Comparison of ENCODE assay signal across 19 mouse cellular contexts in genomic region chr11:32064511-32064862, GRCm38 (mm10).
DNase-seq lines count a peak whose midpoint lies in the region; ATAC-seq lines count a peak whose summit lies in the region.
"Had no signal": no experiment of that assay in that cellular context is flagged by ENCODE, and none has a peak within 500 bp of the region (broad histone marks: within the 10 kb centered on the region; RNA-seq: fewer than 3 reads in every experiment).

No protein-coding gene starts in this region.

- H3K4me1 ChIP-seq in forebrain, embryonic 13.5 days: peaks cover 64% of the 10 kb centered on the region
- H3K4me1 ChIP-seq in hindbrain, embryonic 11.5 days (replicated peaks; ENCODE audit: control insufficient read depth, insufficient read depth, low read length): peaks cover 10% of the 10 kb centered on the region
- H3K4me1 ChIP-seq in midbrain, embryonic 11.5 days (ENCODE audit: control insufficient read depth, insufficient read depth, low read length): peaks cover 16% of the 10 kb centered on the region
- H3K4me1 ChIP-seq in neural tube, embryonic 14.5 days (ENCODE audit: control insufficient read depth, insufficient read depth, low read length): peaks cover 25% of the 10 kb centered on the region
- no peaks in the 10 kb centered on the region for H3K4me1 ChIP-seq in liver, embryonic 11.5 days (replicated peaks; ENCODE audit: control insufficient read depth, insufficient read depth, low read length)
- H3K4me1 ChIP-seq: limb, embryonic 13.5 days had no signal

- ATAC-seq in forebrain, embryonic 13.5 days: peak; percentile 11; the same call in 1 of the 2 replicates
- no peak for ATAC-seq in hindbrain, embryonic 11.5 days (ENCODE audit: low FRiP score)
- peak; percentile 53 for ATAC-seq in midbrain, embryonic 11.5 days (ENCODE audit: low FRiP score)
- ATAC-seq in neural tube, embryonic 14.5 days (ENCODE audit: low read depth): peak; percentile 21; the same call in 1 of the 2 replicates
- ATAC-seq in liver, embryonic 11.5 days (replicated peaks; ENCODE audit: low FRiP score): no peak
- ATAC-seq: CD4-positive, CD25-positive, alpha-beta regulatory T cell, adult 4 months had no signal

- H3K4me2 ChIP-seq in forebrain, embryonic 13.5 days: peak overlapping the region; percentile 32; the same call in 1 of the 2 replicates
- no peak overlapping the region for H3K4me2 ChIP-seq in hindbrain, embryonic 11.5 days (replicated peaks; ENCODE audit: low read depth, low read length)
- no peak overlapping the region for H3K4me2 ChIP-seq in midbrain, embryonic 11.5 days
- no peak overlapping the region for H3K4me2 ChIP-seq in neural tube, embryonic 14.5 days (ENCODE audit: low read depth, low read length)
- H3K4me2 ChIP-seq in liver, embryonic 11.5 days: no peak overlapping the region
- H3K4me2 ChIP-seq: heart, embryonic 11.5 days; limb, embryonic 13.5 days had no signal

- H3K27ac ChIP-seq in forebrain, embryonic 13.5 days: peak overlapping the region; percentile 90
- H3K27ac ChIP-seq in hindbrain, embryonic 11.5 days (ENCODE audit: low read depth, low read length): peak overlapping the region; percentile 51; the same call in 1 of the 2 replicates
- peak overlapping the region; percentile 28; the same call in 1 of the 2 replicates for H3K27ac ChIP-seq in midbrain, embryonic 11.5 days (ENCODE audit: low read depth, low read length)
- peak overlapping the region; percentile 83 for H3K27ac ChIP-seq in neural tube, embryonic 14.5 days (ENCODE audit: low read depth, low read length)
- no peak overlapping the region for H3K27ac ChIP-seq in liver, embryonic 11.5 days (ENCODE audit: low read depth, low read length)
- H3K27ac ChIP-seq: limb, embryonic 13.5 days had no signal

- WGBS in forebrain, embryonic 13.5 days: 10% methylated on average over 5 of the region's 5 CpGs
- WGBS in hindbrain, embryonic 11.5 days: 7% methylated on average over 5 of the region's 5 CpGs
- WGBS in midbrain, embryonic 11.5 days: 11% methylated on average over 5 of the region's 5 CpGs
- WGBS in neural tube, embryonic 14.5 days: 9% methylated on average over 5 of the region's 5 CpGs
- WGBS in liver, embryonic 11.5 days: 33% methylated on average over 5 of the region's 5 CpGs

- DNase-seq in hindbrain, embryonic 11.5 days (ENCODE audit: low spot score): no peak
- peak; percentile 86 for DNase-seq in midbrain, embryonic 11.5 days (ENCODE audit: low spot score, missing footprints)
- DNase-seq in liver, embryonic 11.5 days (ENCODE audit: low spot score): no peak
- no peak for DNase-seq in thymus, postnatal 14 days
- DNase-seq in retina, embryonic 14.5 days (ENCODE audit: low spot score): no peak
- no peak for DNase-seq in ovary, postnatal 36 days (ENCODE audit: low spot score)
- DNase-seq: adrenal gland, adult 2 months; cerebellum, adult 11-12 months; cerebellum, postnatal 36 days; heart, postnatal 14 days; lung, postnatal 36 days; thymus, postnatal 4 days had no signal

- no peak overlapping the region for H3K4me3 ChIP-seq in forebrain, embryonic 13.5 days
- no peak overlapping the region for H3K4me3 ChIP-seq in hindbrain, embryonic 11.5 days (ENCODE audit: low read depth, low read length)
- no peak overlapping the region for H3K4me3 ChIP-seq in midbrain, embryonic 11.5 days (ENCODE audit: low read depth, low read length)
- no peak overlapping the region for H3K4me3 ChIP-seq in neural tube, embryonic 14.5 days (ENCODE audit: low read depth, low read length)
- no peak overlapping the region for H3K4me3 ChIP-seq in liver, embryonic 11.5 days (ENCODE audit: low read depth, low read length)
- H3K4me3 ChIP-seq: erythroblast, embryonic 14.5 days; limb, embryonic 13.5 days had no signal

- H3K36me3 ChIP-seq in forebrain, embryonic 13.5 days (ENCODE audit: poor library complexity, severe bottlenecking): peaks cover 16% of the 10 kb centered on the region
- no peaks in the 10 kb centered on the region for H3K36me3 ChIP-seq in hindbrain, embryonic 11.5 days (ENCODE audit: control insufficient read depth, insufficient read depth, low read length)
- H3K36me3 ChIP-seq in midbrain, embryonic 11.5 days (ENCODE audit: control insufficient read depth, insufficient read depth, low read length): no peaks in the 10 kb centered on the region
- H3K36me3 ChIP-seq in neural tube, embryonic 14.5 days (ENCODE audit: control insufficient read depth, insufficient read depth, low read length): peaks cover 4% of the 10 kb centered on the region; the same call in 1 of the 2 replicates
- H3K36me3 ChIP-seq in liver, embryonic 11.5 days (ENCODE audit: control insufficient read depth, insufficient read depth, low read length): no peaks in the 10 kb centered on the region
- H3K36me3 ChIP-seq: G1E; limb, embryonic 13.5 days had no signal

- H3K27me3 ChIP-seq in forebrain, embryonic 13.5 days: no peaks in the 10 kb centered on the region
- no peaks in the 10 kb centered on the region for H3K27me3 ChIP-seq in hindbrain, embryonic 11.5 days (ENCODE audit: control insufficient read depth, insufficient read depth, low read length)
- no peaks in the 10 kb centered on the region for H3K27me3 ChIP-seq in midbrain, embryonic 11.5 days (ENCODE audit: control insufficient read depth, insufficient read depth, low read length)
- no peaks in the 10 kb centered on the region for H3K27me3 ChIP-seq in neural tube, embryonic 14.5 days (ENCODE audit: control insufficient read depth, insufficient read depth, low read length)
- no peaks in the 10 kb centered on the region for H3K27me3 ChIP-seq in liver, embryonic 11.5 days (replicated peaks; ENCODE audit: control insufficient read depth, insufficient read depth, low read length)
- H3K27me3 ChIP-seq: limb, embryonic 13.5 days had no signal

- no peaks in the 10 kb centered on the region for H3K9me3 ChIP-seq in forebrain, embryonic 13.5 days (replicated peaks)
- no peaks in the 10 kb centered on the region for H3K9me3 ChIP-seq in hindbrain, embryonic 11.5 days (ENCODE audit: control insufficient read depth, low read length)
- no peaks in the 10 kb centered on the region for H3K9me3 ChIP-seq in midbrain, embryonic 11.5 days (ENCODE audit: control insufficient read depth, low read length)
- H3K9me3 ChIP-seq in neural tube, embryonic 14.5 days (ENCODE audit: control insufficient read depth, low read length): no peaks in the 10 kb centered on the region
- H3K9me3 ChIP-seq in liver, embryonic 11.5 days (ENCODE audit: control insufficient read depth, low read length): no peaks in the 10 kb centered on the region
- H3K9me3 ChIP-seq: G1E; limb, embryonic 13.5 days had no signal

- H3K9ac ChIP-seq in forebrain, embryonic 13.5 days: peak overlapping the region; percentile 55; the same call in 1 of the 2 replicates
- no peak overlapping the region for H3K9ac ChIP-seq in hindbrain, embryonic 11.5 days (ENCODE audit: low read depth, low read length)
- no peak overlapping the region for H3K9ac ChIP-seq in midbrain, embryonic 11.5 days (ENCODE audit: low read length)
- H3K9ac ChIP-seq in neural tube, embryonic 14.5 days (replicated peaks; ENCODE audit: low read depth, low read length): no peak overlapping the region; the same call in 1 of the 2 replicates
- no peak overlapping the region for H3K9ac ChIP-seq in liver, embryonic 11.5 days (ENCODE audit: low read depth, low read length)
- H3K9ac ChIP-seq: limb, embryonic 13.5 days had no signal

Comparison
In these comparisons a context has a peak if more than half of its experiments do, and no peak if none do; other contexts are left out.
1. ATAC-seq: peak in forebrain, embryonic 13.5 days (single experiment), midbrain, embryonic 11.5 days (single experiment) and neural tube, embryonic 14.5 days (single experiment); none in hindbrain, embryonic 11.5 days (single experiment) and liver, embryonic 11.5 days (single experiment).